Mouse (Mus musculus): ENCODE measurements at regions not wholly inside any gene's neighbourhood (a gene's known extent, or its start where the extent isn't known, plus 50 kb on each side); places are given as distances from the start of the nearest gene placed in this dataset.

GRCm38 (mm10) chr10:117436308-117436874, 56.6 kb upstream of the Cpsf6 start:
- TF ChIP-seq POLR2A (IDR thresholded peaks at IDR 0.05; ENCODE audit: borderline replicate concordance, extremely low read depth, low read depth, low read length) (no peak), CTCF (IDR thresholded peaks at IDR 0.05; ENCODE audit: insufficient read depth, low read length) (no peak; the same call in 1 of the 2 replicates)
